Mouse (Mus musculus) MEL (cell line): ENCODE measurements at regions not wholly inside any gene's neighbourhood (a gene's known extent, or its start where the extent isn't known, plus 50 kb on each side); places are given as distances from the start of the nearest gene placed in this dataset.

ENCODE experiments used
- CTCF ChIP-seq, 3 experiments: IDR thresholded peaks in 2 of 3; conservative IDR thresholded peaks in 1 of 3; 2 replicates each; pipeline ENCODE4 v1.5.1; 2011 to 2012; ENCODE audit warnings: low read length in 3 of 3, low read depth in 2 of 3, mild to moderate bottlenecking in 2 of 3, improper control_type of control experiment in 1 of 3, inconsistent platforms in 1 of 3, mixed read lengths in 1 of 3, moderate library complexity in 1 of 3; ENCODE audit not compliant: control insufficient read depth in 1 of 3, insufficient read depth in 1 of 3, poor library complexity in 1 of 3, severe bottlenecking in 1 of 3
- MYB ChIP-seq: IDR thresholded peaks from 2 replicates; pipeline ENCODE4 v1.6.1; 2011; ENCODE audit warnings: mild to moderate bottlenecking, low read depth, low read length, improper control_type of control experiment
- MYC ChIP-seq: IDR thresholded peaks from 2 replicates; pipeline ENCODE4 v1.6.1; 2011; ENCODE audit warnings: low read depth, mild to moderate bottlenecking, low read length, improper control_type of control experiment, moderate library complexity
- POLR2AphosphoS5 ChIP-seq: IDR thresholded peaks from 2 replicates; pipeline ENCODE4 v1.6.1; 2012; ENCODE audit warnings: low read depth, borderline replicate concordance, mild to moderate bottlenecking, inconsistent platforms, low read length, moderate library complexity, mixed read lengths
- TAL1 ChIP-seq: IDR thresholded peaks from 2 replicates; pipeline ENCODE4 v1.6.1; 2012; ENCODE audit warnings: mild to moderate bottlenecking, inconsistent platforms, low read length, moderate library complexity, mixed read lengths
- TBP ChIP-seq: IDR thresholded peaks from 2 replicates; pipeline ENCODE4 v1.8.0; 2011; ENCODE audit warnings: low read depth, low read length, improper control_type of control experiment
- USF1 ChIP-seq: IDR thresholded peaks from 2 replicates; pipeline ENCODE4 v1.6.1; 2014; ENCODE audit warnings: low read depth, mild to moderate bottlenecking, inconsistent platforms, low read length, improper control_type of control experiment, moderate library complexity

DNA sequence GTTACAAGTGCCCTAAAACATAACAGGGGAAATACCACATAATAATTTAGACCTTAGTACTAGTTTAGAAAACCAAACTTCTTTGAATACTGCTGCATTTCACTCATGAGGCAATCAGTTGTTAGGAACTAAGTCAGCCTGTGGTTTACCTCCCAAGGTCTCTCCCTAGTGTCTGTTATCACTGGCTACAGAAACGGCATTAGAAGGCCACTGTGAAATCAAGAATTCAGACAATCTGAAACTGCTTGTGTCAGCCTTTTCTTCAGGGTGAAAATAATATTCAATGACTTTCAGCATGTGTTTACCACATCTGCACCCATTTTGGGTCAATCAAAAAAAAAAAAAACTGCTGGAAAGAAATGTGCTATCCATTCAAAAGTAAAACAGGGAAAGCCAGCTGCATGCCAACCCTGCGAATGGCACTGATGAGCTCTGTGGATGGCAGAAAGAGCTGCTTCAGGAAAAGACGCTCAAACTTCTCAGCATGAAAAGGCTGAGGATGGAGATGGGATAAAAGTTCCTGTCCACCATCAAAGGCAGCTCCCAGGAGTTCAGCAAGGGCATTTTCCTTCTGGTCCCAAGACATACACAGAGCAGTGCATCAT is 53.4 kb upstream of the Mme start:
- TF ChIP-seq CTCF (IDR thresholded peaks at IDR 0.05 in 2 of 3, conservative IDR thresholded peaks at IDR 0.05 in 1 of 3; ENCODE audit: control insufficient read depth in 1 of 3, insufficient read depth in 1 of 3, low read depth in 2 of 3, low read length in 3 of 3, poor library complexity in 1 of 3, severe bottlenecking in 1 of 3) (no peak), USF1 (no peak), TAL1 (no peak), TBP (no peak), POLR2AphosphoS5 (no peak), MYC (no peak), MYB (no peak)
